Mouse (Mus musculus) brain, embryonic 14.5 days (tissue): ENCODE data around the gene Cd86.

Source experiments
- CTCF ChIP-seq: fragments of 200-500 bp; IDR thresholded peaks from 2 replicates; pipeline ENCODE4 v1.5.1; 2012; ENCODE audit warnings: inconsistent platforms, mild to moderate bottlenecking, moderate library complexity, borderline replicate concordance; ENCODE audit not compliant: insufficient read depth, insufficient read length; ENCODE audit errors: extremely low read depth
- POLR2A ChIP-seq: fragments of 200-500 bp; IDR thresholded peaks from 2 replicates; pipeline ENCODE4 v1.6.1; 2012; ENCODE audit warnings: mild to moderate bottlenecking, inconsistent platforms, borderline replicate concordance; ENCODE audit not compliant: poor library complexity, insufficient read depth, insufficient read length, severe bottlenecking; ENCODE audit errors: extremely low read depth

DNA sequence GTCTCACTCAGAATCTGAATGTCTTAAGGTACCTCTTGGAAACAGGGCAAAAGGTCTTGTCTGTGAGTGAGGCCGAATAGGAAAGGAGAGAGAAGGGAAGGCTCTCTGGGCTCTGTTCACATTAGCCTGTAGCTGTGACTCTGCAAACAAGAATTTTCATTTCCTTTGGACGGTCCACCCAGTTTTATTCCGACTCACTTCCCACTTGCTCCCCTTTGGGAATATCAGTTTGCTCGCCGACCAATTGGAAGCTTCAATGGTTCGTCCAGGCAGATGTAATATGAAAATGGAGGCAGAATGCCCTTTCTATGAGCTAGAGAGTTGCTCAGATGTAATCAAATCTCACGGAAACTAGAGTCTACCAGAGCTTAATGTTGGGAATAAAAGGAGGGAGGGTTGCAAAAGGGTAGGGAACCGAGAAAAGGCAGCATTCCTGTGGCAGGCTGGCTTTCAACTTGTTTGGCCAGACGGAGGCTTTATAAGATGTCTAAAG is 29.0 kb upstream of the Cd86 start:
- TF ChIP-seq CTCF, result no peak
- TF ChIP-seq POLR2A, result no peak
